Mouse (Mus musculus) embryonic facial prominence, embryonic 13.5 days (tissue): Measurements from ENCODE around the gene Npepps. TPM values are rescaled to one million over a fixed set of nuclear protein-coding genes. Genes with fewer than 3 reads are reported as not detected.
A peak's percentile ranks its signal among the peaks of the same experiment; 100 is the strongest.
"Not testable (repeated sequence)": the region's sequence is repeated elsewhere in the genome, so short reads cannot be mapped to it uniquely, and the experiment has no call there.

Source experiments
- ATAC-seq: fragments of 200-750 bp; cut with Nextera tagmentation; 2 replicates; pipeline ENCODE4 v1.8.0; 2017; ENCODE audit warnings: low read depth; ENCODE audit not compliant: insufficient number of reproducible peaks, insufficient read depth, low FRiP score, low TSS enrichment
- H3K27ac ChIP-seq: fragments of 300-500 bp; sonication (generic); 2 replicates; pipeline ENCODE4 v1.5.1; 2015; ENCODE audit warnings: moderate library complexity, mild to moderate bottlenecking, inconsistent platforms
- H3K27me3 ChIP-seq: fragments of 300-500 bp; sonication (generic); 2 replicates; pipeline ENCODE4 v1.6.1; 2015; ENCODE audit warnings: mild to moderate bottlenecking, inconsistent platforms
- H3K36me3 ChIP-seq: fragments of 300-500 bp; sonication (generic); 2 replicates; pipeline ENCODE4 v1.6.1; 2015; ENCODE audit warnings: mild to moderate bottlenecking, inconsistent platforms
- H3K4me1 ChIP-seq: fragments of 300-500 bp; sonication (generic); 2 replicates; pipeline ENCODE4 v1.6.1; 2015; ENCODE audit warnings: inconsistent platforms
- H3K4me2 ChIP-seq: fragments of 300-500 bp; sonication (generic); 2 replicates; pipeline ENCODE4 v1.6.1; 2015; ENCODE audit warnings: moderate library complexity, mild to moderate bottlenecking, inconsistent platforms
- H3K4me3 ChIP-seq: fragments of 300-500 bp; sonication (generic); 2 replicates; pipeline ENCODE4 v1.5.1; 2015; ENCODE audit warnings: mild to moderate bottlenecking, inconsistent platforms
- H3K9ac ChIP-seq: fragments of 300-500 bp; sonication (generic); 2 replicates; pipeline ENCODE4 v1.6.1; 2015; ENCODE audit warnings: mild to moderate bottlenecking, inconsistent platforms
- H3K9me3 ChIP-seq: fragments of 300-500 bp; sonication (generic); 2 replicates; pipeline ENCODE4 v1.6.1; 2016; ENCODE audit warnings: inconsistent platforms
- WGBS: fragments of 180-500 bp; shearing (Covaris S2); methylation state at CpG from one replicate; pipeline ENCODE4 v1.1.7; 2015; ENCODE audit warnings: mixed read lengths; 5-methylcytosine and 5-hydroxymethylcytosine counted together
- polyA plus RNA-seq: library from polyadenylated mRNA; unstranded; fragments of >200 nt; fragmentation: Nextera tagmentation; extraction: Ambion mirVana; gene quantifications from 2 replicates; pipeline ENCODE4 v1.2.1, GENCODE M21; 2015

Npepps gene
- polyA plus RNA-seq, 1 experiment from 2014 or later, result 95.4 TPM

DNA sequence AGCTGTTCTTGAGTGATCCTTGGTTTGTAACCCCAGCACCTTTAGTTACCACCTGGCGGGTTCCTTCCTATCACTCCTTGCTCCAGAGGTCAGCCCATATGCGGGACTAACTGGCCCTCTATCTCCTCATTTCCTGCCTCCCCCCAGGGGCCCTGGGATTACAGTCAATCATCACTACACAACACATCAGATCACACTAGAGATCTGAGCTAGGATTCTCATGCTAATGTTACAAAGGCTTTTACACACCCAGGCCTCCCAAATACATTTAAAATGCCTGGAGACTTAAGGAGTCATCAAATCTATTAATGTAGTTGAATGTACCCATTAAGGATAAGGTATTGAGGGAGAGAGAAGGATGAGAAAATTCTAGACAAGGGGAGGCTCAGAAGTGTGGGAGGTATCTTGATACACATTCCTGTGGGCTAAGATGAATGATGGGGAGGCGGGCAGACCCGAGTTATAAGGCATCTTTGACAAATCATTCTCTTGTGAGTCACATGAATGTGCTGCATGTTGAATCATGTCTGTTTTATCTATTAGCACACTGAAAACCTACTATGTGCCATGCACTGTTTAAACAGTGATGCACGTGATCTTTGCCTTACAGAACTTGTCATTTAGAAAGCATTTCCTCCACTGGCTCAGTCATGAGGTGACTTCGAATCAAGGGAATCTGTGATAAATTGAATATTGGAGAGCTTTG is 88.4 kb downstream of the Npepps start:
- Histone ChIP-seq H3K9me3 (no peaks in the 10 kb centered on the region), H3K27ac (no peak overlapping the region), H3K27me3 (no peaks in the 10 kb centered on the region), H3K4me2 (no peak overlapping the region), H3K4me1 (peaks cover 12% of the 10 kb centered on the region), H3K4me3 (no peak overlapping the region), H3K36me3 (no peaks in the 10 kb centered on the region), H3K9ac (no peak overlapping the region)
- 74% methylated on average over 6 of the region's 6 CpGs for WGBS
- no peak for ATAC-seq

DNA sequence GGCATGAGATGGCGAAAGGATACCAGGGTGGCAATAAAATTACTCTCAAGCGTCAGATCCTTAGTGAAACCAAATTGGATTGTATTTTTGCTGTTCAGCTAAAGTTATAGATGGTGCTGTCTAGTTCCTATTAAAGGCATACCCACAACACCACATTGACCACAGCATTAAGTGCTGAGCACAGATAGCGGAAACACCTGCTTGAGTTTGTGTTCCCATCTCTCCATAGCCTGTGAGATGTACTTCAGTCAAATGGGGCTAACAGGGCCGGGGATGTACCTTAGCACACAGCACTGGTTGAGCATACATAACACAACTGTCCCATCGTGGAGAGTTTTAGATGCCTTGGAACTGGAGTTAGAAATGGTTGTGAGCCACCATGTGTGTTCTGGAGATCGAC is 89.4 kb downstream of the Npepps start:
- WGBS, result 93% methylated on average over 6 of the region's 6 CpGs
- Histone ChIP-seq H3K27ac (no peak overlapping the region), H3K9ac (no peak overlapping the region), H3K9me3 (no peaks in the 10 kb centered on the region), H3K36me3 (no peaks in the 10 kb centered on the region; the same call in 1 of the 2 replicates), H3K4me2 (no peak overlapping the region), H3K4me3 (no peak overlapping the region), H3K4me1 (peaks cover 17% of the 10 kb centered on the region), H3K27me3 (no peaks in the 10 kb centered on the region)
- no peak for ATAC-seq

- H3K9ac ChIP-seq, H3K9me3 ChIP-seq, H3K36me3 ChIP-seq, H3K27me3 ChIP-seq, ATAC-seq, H3K4me3 ChIP-seq: not testable (repeated sequence)
- Histone ChIP-seq H3K4me2 (peak overlapping the region; percentile 82; the same call in 1 of the 2 replicates), H3K27ac (peak overlapping the region; percentile 97; the same call in 1 of the 2 replicates), H3K4me1 (peaks cover 29% of the 10 kb centered on the region)
- WGBS, result 90% methylated on average over 6 of the region's 6 CpGs
These were observed 90.8 kb downstream of the Npepps start for GRCm38 (mm10) chr11:97189645-97190044.

GRCm38 (mm10) chr11:97189231-97189630 is 91.2 kb downstream of the Npepps start:
- no peak for ATAC-seq
- Histone ChIP-seq H3K36me3 (peaks cover 10% of the 10 kb centered on the region), H3K4me1 (peaks cover 31% of the 10 kb centered on the region), H3K4me3 (peak overlapping the region; percentile 82), H3K9ac (peak overlapping the region; percentile 84; the same call in 1 of the 2 replicates), H3K27me3 (no peaks in the 10 kb centered on the region), H3K4me2 (peak overlapping the region; percentile 82), H3K27ac (peak overlapping the region; percentile 97), H3K9me3 (no peaks in the 10 kb centered on the region)
- WGBS, result 39% methylated on average over 3 of the region's 3 CpGs

- H3K27me3 ChIP-seq, result no peaks in the 10 kb centered on the region
- peak overlapping the region; percentile 82 for H3K4me2 ChIP-seq
- peaks cover 31% of the 10 kb centered on the region for H3K4me1 ChIP-seq
- peak overlapping the region; percentile 82 for H3K4me3 ChIP-seq
- peak overlapping the region; percentile 84 for H3K9ac ChIP-seq
- H3K36me3 ChIP-seq, result peaks cover 17% of the 10 kb centered on the region
- H3K9me3 ChIP-seq, result no peaks in the 10 kb centered on the region
- under 1% methylated on average over 15 of the region's 15 CpGs for WGBS
- H3K27ac ChIP-seq, result peak overlapping the region; percentile 97
- ATAC-seq, result no peak
These were observed 91.8 kb downstream of the Npepps start for GRCm38 (mm10) chr11:97188643-97188955.

DNA sequence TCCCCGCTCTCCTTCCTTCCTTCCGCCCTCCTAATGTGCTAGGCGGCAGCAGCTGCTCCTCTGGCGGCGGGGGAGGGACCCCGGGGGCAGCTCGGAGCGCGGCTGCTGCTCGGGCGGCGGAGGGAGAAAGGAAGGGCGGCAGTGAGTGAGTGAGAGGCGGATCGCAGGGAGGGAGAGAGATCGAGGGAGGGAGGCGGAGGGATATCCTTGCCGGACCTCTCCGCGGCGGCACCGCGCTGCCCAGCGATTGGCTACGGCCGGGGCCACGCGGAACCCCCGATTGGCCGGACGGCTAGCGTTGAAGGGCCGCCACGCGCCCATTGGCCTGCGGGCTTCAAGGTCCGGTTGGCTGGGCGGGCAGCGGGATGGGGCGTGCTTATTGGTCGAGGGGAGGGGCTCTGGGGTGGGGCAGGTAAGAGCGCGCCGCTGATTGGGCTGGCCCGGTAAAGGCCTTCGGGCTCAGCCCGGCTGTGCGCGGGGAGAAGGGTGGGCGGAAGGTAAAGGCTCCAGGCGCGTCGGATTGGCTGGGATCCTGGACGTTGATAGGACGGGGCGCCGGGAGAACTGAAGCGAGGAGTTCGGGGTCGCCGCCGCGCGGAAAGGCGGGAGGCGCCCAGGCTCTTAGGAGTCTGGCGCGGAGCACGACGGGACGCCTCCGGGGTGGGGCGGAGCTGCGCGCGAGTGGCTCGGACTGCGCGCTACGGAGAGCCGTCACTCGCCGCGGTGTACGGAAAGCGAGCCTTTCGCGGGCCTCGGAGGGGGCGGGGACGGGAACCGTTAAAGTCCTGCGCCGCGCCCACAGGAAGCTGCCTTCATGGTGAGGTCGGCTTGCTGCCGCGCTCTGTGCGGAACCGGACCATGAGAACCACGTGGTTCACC is 92.4 kb downstream of the Npepps start, which contains the start of gene Kpnb1:
TSS of gene Kpnb1 (minus strand) at position 118 of the 879 bp plus-strand sequence.
- Histone ChIP-seq H3K4me2 (peak within 1 kb of the TSS; percentile 82), H3K4me1 (peaks cover 31% of the 10 kb centered on the region), H3K4me3 (peak within 1 kb of the TSS; percentile 82), H3K36me3 (peaks cover 23% of the 10 kb centered on the region), H3K9me3 (no peaks in the 10 kb centered on the region), H3K27ac (peak within 1 kb of the TSS; percentile 97), H3K9ac (peak within 1 kb of the TSS; percentile 94), H3K27me3 (no peaks in the 10 kb centered on the region)
- ATAC-seq, result peak; percentile 96
- under 1% methylated on average over 100 of the region's 101 CpGs for WGBS

DNA sequence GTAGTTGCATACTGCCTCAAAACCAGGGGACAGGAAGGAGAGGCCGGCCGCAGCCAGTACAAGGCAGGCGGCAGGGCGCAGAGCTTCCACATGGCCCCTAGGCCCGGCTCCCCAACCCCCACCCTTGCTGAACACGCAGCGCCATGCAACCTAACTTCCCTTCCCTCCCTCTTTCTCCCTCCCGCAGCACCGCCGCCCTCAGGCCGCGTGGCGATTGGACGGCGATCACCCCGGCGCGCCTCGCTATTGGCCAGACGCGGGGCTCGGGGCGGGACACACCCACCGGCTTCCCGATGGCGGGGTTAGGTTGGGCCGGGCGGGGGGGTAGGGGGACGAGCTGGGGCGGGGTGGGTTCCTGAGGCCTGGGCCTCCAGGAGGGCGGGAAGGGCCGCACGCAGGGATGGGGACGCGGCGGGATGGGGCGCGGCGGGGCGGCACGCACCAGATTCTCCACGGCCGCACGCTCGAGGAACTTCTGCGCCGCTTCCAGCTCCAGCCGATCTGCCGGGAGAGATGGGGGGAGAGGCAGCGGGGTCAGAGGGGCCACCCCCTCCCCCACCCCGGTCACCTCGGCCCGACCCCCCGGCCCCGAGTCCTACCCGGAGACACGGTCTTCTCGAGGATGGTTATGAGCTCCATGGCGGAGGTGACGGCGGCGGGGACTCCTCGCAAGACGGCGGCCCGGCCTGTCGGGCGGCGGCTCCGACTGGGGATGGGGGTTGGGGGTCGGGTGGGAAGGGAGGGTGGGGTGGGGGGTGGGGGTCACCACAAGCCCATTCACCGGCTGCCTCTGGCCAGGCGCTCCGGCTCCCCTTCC is 93.3 kb downstream of the Npepps start:
- WGBS, result under 1% methylated on average over 66 of the region's 74 CpGs
- Histone ChIP-seq H3K36me3 (peaks cover 31% of the 10 kb centered on the region), H3K4me3 (peak overlapping the region; percentile 82)

GRCm38 (mm10) chr11:97185704-97186614 is 94.5 kb downstream of the Npepps start:
- Histone ChIP-seq H3K9ac (peak overlapping the region; percentile 74), H3K36me3 (peaks cover 43% of the 10 kb centered on the region), H3K9me3 (no peaks in the 10 kb centered on the region), H3K4me2 (peak overlapping the region; percentile 78), H3K4me1 (peaks cover 31% of the 10 kb centered on the region), H3K4me3 (peak overlapping the region; percentile 82), H3K27ac (no peak overlapping the region), H3K27me3 (no peaks in the 10 kb centered on the region)
- no peak for ATAC-seq
- WGBS, result 56% methylated on average over 5 of the region's 5 CpGs

More for the DNA sequence above, 93.3 kb downstream of the Npepps start:
- peaks cover 31% of the 10 kb centered on the region for H3K4me1 ChIP-seq
- peak overlapping the region; percentile 94 for H3K9ac ChIP-seq
- peak overlapping the region; percentile 97 for H3K27ac ChIP-seq
- peak; percentile 68 for ATAC-seq
- H3K9me3 ChIP-seq, result no peaks in the 10 kb centered on the region
- H3K4me2 ChIP-seq, result peak overlapping the region; percentile 78
- no peaks in the 10 kb centered on the region for H3K27me3 ChIP-seq

DNA sequence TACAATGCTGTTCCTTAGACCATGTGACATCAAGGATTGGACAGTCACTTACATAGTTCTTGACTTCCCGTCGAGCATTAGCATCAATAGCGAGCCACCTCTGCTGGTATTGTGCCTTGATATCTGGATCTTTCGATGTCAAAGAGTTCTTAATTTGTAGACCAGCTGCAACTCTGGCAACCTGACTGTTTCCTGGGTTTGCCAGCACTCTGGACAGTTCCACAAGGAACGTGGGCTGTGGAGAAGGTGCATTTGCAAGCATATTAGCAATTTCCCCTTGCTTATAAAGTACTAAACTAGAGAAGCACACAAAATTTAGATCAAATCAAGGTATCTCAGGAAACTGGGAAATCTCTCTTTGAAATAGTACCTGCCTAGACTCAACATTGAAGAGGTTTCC is 95.6 kb downstream of the Npepps start:
- Histone ChIP-seq H3K9ac (no peak overlapping the region), H3K27me3 (no peaks in the 10 kb centered on the region), H3K27ac (no peak overlapping the region), H3K36me3 (peaks cover 54% of the 10 kb centered on the region), H3K4me2 (no peak overlapping the region), H3K4me3 (no peak overlapping the region), H3K9me3 (no peaks in the 10 kb centered on the region), H3K4me1 (peaks cover 31% of the 10 kb centered on the region)
- WGBS, result 74% methylated on average over 5 of the region's 5 CpGs
- no peak for ATAC-seq

DNA sequence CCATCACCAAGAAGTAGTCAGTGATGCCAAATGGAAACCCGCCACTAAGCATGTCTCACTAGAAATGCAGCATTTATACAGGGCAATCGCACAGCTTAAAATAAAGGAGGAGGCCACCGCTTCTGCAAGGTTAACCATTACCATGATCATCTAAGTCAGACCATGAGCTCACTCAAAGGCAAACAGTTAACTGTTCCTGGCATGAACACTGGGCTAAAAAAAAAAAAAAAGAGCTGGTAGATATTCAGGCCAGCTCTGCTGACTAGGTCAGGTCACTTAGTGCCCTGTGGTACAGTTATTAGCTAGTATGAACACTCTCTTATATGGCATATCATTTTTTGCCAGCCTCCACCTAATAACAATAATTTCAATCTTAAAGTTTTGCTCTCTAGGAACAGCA is 98.0 kb downstream of the Npepps start:
- peaks cover 77% of the 10 kb centered on the region for H3K36me3 ChIP-seq
- no peak overlapping the region for H3K9ac ChIP-seq
- no peak overlapping the region for H3K4me2 ChIP-seq
- peaks cover 19% of the 10 kb centered on the region for H3K4me1 ChIP-seq
- H3K9me3 ChIP-seq, result no peaks in the 10 kb centered on the region
- no peak overlapping the region for H3K4me3 ChIP-seq
- 92% methylated on average over 3 of the region's 3 CpGs for WGBS
- H3K27ac ChIP-seq, result no peak overlapping the region
- no peaks in the 10 kb centered on the region for H3K27me3 ChIP-seq
- no peak for ATAC-seq
